Mouse (Mus musculus) CH12F3 (cell line): ENCODE measurements around the gene Micu1.
"Not testable (repeated sequence)": the region's sequence is repeated elsewhere in the genome, so short reads cannot be mapped to it uniquely, and the experiment has no call there.

Source experiments
- in situ Hi-C: fragments of 300-500 bp; cut with MboI; formaldehyde crosslinking; loops from 2 replicates; pipeline ENCODE4 v1.14.3; 2020; ENCODE audit warnings: low sequenced_read_pairs

Gene Micu1

DNA sequence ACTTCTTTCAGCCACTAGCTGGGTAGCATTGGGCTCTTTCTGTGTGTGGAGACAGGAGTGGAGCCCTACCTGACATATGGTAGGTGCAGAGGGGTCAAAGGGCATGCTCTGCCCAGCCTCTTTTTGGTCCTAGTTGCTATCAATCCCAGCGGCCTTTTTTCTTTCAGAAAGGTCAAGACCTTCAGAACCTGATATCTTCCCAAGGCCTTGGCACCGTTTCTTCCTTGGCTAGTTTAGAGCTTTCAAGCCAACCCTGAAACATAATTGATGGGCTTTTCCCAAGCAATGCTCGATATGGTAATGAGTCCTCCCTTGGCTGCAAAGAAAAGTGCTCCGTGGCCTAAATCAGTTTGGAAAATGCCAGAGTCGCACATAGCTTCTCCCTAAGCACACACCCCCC lies 140.8 kb downstream of the Micu1 start:
- in situ Hi-C loops, result no loop called here

DNA sequence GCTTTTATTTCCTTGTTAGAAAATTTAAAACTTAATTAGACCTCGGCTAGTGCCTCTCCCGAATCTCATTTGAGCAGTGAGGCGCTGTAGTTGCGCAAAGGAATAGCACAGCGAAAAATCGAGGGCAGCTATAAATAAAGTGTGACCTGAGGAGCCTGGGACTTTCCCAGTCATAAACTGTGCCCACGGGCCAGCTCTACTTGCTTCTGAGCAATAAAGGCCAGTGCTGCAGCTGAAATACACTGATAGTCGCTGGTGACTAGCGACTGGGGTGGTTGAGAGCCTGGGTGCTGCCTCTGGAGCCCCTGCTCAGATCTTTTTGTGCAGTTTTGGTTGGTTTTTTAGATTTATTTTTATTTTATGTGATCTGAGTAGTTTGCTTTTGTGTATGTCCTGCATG lies 142.4 kb downstream of the Micu1 start:
- in situ Hi-C loops, result no loop called here

DNA sequence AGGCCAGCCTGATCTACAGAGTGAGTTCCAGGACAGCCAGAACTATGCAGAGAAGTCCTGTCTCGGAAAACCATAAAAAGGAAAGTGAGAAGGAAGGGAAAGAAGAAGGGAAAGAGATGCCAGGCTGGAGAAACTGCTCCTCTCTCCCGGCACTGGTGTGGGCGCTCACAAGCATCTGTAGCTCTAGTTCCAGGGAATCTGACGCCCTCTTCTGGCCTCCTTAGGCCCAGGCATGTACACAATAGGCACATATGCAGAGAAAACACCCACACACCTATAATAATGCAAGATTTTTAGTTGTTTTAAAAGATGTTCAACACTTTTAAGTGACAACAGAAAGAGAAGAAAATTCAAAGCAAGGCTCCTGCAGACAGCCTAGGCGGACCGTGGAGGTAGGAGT lies 144.1 kb downstream of the Micu1 start:
- in situ Hi-C loops, result no loop called here

DNA sequence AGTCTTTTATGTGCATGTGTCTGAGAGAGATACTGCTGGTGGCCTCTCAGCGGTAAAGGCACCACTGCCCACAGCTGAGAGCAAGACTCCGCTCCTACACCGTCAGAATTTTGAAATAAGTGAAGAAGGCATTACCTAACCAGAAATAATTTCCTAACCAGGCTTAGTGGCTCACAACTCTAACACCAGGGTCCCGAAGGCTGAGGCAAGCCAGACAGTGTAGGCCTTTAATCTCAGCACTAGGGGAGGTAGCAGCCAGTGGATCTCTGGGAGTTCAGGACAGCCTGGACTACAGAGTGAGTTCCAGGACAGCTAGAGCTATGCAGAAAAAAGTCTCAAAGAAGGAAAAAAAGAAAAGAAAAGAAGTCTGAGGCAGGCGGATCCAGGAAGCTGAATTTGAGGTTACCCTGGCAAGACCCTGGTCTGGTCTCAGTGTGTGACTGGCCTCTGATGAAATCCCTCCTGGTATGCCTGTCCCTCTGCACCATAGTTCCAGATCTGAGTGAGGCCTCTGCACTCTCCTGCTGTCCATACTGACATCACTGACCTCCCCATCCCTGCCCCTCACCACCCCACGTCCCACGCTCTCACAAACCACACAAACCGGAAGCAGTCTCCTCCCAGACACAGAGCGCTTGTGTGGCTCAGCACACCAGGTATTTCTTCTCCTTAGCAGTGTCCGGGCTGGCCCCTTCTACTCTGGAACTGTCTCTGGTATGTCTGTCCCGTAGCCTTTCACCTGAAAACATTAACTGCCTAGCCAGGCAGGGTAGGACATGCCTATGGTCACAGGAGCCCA lies 146.0 kb downstream of the Micu1 start:
- in situ Hi-C loops, result no loop called here

DNA sequence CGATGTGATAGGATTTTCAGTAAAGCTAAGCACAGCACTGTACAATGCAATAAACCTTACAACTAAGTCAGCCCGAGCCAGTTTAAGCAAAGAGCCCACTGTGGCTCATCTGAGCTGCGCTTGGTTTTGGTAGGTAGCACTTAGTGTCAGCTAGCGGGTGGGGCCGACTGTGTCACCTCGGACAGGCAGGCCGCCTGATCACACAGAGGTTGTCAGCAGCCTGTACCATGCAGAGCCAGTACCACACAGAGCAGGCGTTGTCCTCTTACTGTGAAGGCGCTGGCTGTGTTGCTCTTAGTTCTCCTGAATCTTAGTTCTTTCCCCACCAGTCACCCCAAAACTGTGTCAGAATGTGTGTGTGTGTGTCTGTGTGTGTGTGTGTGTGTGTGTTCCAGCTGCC lies 146.7 kb downstream of the Micu1 start:
- in situ Hi-C loops, result no loop called here

DNA sequence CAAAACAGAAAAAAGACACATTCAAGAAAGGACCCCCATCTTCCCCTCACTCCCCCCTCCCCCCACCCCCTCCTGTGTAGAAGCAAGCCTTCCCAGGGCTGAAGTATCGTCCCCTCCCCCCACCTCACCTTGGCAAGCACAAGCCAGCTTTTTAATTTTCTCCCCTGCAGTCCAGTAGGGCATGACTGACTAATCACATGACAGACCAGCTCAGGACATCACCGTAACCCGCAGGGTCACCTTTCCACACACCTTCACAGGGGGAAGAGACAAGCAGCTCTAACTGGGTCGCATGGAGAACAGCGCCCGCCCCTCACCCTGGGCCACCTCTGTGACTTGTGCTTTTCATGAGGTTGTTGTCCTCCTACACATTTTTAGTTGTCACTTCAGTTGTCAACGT lies 147.1 kb downstream of the Micu1 start:
- in situ Hi-C loops, result no loop called here

DNA sequence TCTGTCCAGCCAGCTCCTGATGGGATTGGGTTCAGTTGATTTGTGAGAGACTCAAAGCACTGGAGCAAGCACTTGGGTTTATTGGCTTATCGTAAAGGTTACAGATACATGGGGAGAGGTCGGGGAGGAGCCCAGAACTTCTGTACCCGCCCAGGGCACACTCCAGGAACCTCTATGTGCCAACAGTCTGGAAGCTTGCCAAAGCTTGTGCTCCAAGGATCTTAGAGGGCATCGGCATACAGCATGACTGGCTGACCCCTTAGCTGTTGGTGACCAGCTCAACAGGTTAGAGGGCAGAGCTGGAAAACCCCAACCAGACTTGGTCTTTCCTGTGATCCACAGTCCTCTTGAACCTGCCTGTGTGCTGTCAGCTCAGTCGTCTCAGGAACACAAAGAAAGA lies 154.9 kb downstream of the Micu1 start:
- in situ Hi-C loops, result loop anchor here (25.0 kb wide), 1 partner anchor 695 kb away; no protein-coding TSS in a partner anchor

DNA sequence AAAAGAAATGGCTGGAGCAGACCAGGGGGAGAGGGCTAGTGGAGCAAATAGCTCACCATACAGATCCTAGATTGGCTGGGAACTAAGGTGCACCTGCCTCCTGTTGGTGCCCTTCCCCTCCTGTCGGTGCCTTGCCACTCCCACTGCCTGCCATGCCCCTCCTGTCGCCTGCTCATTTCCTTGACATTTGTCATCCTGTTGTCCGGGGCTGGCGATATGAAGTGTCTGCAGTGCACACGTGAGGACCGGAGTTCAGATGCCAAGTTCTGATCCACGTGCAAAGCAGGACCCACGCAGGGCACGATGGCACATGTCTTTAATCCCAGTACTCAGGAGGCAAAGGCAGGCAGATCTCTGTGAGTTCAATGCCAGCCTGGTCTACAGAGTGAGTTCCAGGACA lies 158.4 kb downstream of the Micu1 start:
- in situ Hi-C loops, result loop anchor here (10.0 to 25.0 kb wide), 2 partner anchors 546 to 698 kb away; no protein-coding TSS in a partner anchor

DNA sequence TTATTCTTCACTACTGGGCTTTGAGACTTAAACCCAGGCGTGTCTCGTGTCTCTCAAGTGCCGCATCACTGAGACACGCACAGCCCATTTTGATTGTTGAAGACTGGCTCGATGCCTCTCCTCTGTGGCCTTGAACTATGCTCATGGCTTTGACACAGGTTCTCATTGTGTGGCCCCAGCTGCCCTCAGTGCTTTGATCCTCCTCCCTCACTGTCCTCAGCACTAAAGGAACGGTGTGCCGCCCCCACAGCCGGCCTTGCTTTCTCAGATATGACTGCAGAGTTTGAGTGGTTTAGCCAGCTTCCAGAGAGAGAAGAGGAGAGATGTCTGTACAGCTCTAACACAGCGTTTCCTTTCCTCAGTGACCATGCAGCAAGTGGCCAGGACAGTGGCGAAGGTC lies 158.9 kb downstream of the Micu1 start:
- in situ Hi-C loops, result loop anchor here (10.0 to 25.0 kb wide), 2 partner anchors 546 to 699 kb away; no protein-coding TSS in a partner anchor

DNA sequence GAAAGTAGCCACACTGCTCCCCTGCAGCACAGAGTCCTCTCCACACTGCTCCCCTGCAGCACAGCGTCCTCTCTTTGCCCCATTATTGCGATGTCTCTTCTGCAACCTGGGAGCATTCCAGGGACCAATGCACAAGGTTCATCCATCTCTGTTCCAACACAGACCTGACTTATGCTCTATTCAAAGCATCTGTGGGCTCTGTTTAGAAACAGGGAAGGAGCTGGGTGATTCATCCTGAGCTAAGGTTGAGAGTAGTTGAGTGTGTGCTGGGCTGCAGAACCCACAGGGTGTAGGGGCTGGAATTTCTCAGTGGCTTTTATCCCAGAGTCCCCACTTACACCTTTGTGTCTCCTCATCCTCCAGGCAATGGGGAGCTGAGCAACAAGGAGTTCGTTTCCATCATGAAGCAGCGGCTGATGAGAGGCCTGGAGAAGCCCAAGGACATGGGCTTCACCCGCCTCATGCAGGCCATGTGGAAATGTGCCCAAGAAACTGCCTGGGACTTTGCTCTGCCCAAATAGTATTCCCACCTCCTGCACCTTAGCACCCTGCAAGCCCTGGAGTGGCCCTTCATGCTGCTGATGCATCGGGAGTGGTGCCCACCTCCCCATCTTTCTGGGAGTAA lies 160.7 kb downstream of the Micu1 start:
- in situ Hi-C loops, result loop anchor here (10.0 to 25.0 kb wide), 2 partner anchors 548 to 701 kb away; no protein-coding TSS in a partner anchor

DNA sequence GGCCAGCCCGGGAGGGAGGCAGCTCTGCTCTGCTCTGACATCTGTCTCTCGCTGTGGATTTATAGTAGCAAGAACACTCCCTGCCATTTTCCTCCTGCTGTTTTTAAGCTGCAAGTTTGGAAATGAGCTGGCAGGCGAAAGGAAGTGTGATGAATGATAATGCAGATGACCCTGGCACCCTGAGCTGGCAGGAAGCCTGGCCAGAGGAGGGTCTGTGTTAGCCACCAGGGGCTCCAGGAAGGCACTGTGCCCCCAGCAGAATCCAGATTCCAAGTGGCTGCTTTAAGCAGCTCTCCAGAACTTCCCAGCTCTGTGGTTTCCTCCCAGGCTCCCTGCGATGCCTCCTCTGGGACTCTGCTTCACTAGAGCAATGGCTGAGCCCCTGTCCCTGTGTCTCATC lies 161.3 kb downstream of the Micu1 start:
- in situ Hi-C loops, result loop anchor here (10.0 to 25.0 kb wide), 2 partner anchors 549 to 701 kb away; no protein-coding TSS in a partner anchor

DNA sequence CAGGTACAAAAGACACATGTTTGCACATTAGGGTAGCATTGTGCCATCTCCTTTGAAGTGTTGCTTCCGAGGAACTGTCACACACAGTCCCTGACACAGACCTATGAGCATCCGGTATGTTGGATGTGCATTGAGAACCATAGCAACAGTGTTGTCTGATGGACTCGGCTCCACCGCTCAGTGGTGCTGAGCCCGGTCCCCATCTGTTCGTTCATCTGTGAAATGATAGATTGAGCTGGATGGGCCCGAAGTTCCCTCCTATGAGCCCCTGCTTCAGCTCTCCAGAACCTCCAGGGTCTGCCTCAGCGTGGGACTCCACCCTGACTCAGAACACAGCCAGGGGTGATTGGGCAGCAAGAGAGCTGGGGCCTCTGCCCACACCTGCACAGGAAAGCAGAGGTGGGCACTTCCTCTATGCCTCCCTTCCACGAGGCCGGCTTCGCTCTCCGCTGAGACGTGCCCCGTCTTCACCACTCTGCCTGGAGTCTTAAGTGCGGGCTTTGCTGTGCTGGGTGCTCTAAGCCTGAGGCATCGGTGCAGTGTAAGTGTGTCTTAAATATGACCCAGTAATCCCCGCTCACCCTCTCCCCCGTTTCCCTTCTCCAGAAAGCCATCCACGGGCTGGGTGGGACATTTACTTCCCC lies 162.1 kb downstream of the Micu1 start:
- in situ Hi-C loops, result loop anchor here (10.0 to 25.0 kb wide), 2 partner anchors 550 to 702 kb away; no protein-coding TSS in a partner anchor

DNA sequence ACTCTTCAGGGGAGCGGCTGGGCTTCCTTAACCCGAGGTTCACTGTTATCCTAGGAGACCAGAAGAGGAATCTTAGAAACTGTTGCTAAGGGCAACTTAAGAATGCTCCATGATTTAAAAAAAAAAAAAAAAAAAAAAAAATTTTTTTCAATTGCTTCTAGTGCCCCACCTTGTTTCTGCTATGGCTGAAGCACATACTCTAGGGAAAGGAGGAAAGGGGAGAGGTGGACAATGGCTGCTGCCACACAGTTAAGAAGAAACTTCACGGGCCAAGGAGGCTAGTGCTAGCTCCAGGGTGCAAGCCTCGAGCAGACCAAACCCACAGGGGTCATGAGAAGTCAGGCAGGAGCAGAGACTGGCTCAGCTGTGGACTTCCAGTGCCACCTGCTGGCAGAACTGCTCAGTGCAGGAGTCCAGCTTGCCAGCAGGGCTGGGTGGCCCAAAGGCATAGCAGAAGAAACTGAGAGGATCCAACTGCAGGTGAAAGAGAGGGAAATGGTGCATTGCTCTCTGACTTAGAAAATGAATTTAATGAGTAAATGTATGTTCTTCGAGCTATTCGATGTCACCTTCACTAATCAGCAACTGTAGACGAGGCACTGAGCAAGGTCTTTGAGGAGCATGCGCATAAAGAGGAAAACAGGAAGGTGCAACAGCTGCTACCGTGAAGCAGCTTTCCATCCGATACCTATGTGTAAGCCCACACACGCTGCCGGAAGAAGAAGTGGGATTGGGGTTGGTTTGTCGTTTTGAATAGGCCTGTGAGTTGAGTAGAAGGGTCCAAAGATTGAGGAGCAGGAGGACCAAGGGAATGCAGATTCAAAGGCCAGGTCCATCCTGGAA lies 162.8 kb downstream of the Micu1 start:
- in situ Hi-C loops, result loop anchor here (10.0 to 25.0 kb wide), 2 partner anchors 550 to 703 kb away; no protein-coding TSS in a partner anchor

DNA sequence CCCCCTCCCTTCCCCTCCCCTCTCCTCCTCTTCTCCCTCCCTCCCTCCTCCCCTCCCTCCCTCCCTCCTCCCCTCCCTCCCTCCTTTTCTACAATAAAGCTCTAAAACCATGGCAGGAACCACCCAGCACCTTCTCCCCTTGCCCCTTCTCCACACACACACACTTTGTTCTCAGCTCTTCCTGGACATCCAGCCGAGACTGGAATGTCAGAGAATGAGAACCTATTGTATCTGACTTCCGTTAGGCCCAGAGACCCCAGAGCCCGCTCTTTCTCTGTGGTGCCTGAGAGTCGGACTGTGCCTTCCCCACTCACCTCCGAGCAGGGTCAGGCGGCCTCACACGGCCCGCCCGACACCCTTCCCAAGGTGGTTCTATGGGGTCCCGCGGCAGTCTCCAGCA lies 166.0 kb downstream of the Micu1 start:
- in situ Hi-C loops, result loop anchor here (10.0 to 25.0 kb wide), 2 partner anchors 553 to 706 kb away; no protein-coding TSS in a partner anchor

DNA sequence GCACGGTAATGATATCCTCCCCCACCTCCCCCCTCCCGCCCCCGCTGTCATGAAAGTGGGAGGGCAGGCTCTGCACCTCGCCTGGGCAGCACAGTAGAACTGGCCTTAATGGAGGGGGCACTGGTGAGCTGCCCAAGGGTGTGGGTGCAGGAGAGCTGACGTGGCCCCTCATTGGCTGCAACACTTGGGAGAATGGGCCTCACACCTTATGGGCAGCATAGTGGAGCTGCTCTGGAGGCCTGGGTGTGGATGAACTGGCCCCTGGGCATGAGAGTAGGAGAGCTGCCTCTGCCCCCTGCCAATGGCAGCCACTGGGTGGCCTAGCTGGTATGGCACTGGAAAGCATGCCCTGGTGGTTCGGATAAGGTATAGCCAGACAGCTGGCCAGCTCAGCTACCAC lies 167.8 kb downstream of the Micu1 start:
- in situ Hi-C loops, result loop anchor here (25.0 kb wide), 1 partner anchor 708 kb away; no protein-coding TSS in a partner anchor

DNA sequence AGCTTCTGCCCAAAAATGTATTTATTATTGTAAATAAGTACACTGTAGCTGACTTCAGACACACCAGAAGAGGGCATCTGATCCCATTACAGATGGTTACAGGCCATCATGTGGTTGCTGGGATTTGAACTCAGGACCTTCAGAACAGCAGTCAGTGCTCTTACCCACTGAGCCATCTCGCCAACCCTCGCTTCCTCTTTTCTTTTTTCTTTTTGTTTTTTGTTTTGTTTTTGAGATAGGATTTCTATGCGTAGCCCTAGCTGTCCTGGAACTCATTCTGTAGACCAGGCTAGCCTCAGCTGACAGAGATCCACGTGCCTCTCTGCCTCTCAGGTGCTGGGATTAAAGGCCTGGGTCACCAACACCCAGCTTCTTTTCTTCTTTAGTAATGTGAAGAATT lies 170.4 kb downstream of the Micu1 start:
- in situ Hi-C loops, result loop anchor here (25.0 kb wide), 1 partner anchor 710 kb away; no protein-coding TSS in a partner anchor

DNA sequence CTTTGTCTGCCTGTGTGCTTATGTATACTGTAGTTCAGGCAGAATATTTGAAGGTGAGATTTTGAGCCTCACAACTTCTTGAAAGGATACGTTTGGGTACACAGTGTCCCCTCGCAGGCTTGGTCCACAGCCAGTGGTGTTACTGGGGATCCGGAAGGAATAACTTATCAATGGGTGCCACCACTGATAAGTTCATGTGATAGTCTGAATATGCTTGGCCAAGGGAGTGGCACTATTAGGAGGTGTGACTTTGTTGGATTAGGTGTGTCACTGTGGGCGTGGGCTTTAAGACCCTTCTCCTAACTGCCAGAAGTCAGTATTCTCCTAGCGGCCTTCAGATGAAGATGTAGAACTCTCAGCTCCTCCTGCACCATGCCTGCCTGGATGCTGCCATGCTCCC lies 170.9 kb downstream of the Micu1 start:
- in situ Hi-C loops, result loop anchor here (25.0 kb wide), 1 partner anchor 711 kb away; no protein-coding TSS in a partner anchor

DNA sequence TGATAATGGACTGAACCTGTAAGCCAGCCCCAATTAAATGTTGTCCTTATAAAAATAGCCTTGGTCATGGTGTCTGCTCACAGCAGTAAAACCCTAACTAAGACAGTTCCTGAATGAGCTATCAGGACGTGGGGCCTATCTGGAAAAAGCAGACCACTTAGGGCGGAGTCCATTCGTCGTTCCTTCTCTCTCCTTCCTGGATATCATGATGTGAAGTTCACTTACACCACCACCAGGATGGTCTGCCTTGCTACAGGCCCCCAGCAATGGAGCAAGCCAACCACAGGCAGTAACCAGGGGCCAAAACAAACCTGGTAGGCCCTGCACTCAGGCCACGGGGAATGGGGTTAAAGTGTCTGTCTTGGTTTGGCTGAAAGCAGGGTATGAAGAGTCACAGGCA lies 171.3 kb downstream of the Micu1 start:
- in situ Hi-C loops, result loop anchor here (25.0 kb wide), 1 partner anchor 711 kb away; no protein-coding TSS in a partner anchor

DNA sequence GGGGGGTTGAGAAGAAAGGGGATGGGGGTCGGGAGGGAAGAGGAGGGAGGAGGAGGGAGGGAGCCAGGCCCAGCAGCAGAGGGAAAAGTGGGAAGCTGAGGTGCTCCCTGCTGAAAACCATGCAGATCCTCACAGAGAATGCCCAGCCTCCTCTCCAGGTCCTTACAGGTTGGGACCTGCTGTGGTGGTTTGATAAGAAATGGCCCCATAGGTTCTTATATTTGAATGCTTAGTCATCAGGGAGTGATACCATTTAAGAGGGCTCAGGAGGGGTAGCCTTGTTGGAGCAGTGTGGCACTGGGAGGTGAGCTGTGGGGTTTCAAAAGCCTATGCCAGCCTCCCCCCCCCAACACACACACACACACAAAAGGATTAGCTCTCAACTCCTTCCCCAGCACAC lies 173.1 kb downstream of the Micu1 start:
- in situ Hi-C loops, result no loop called here

DNA sequence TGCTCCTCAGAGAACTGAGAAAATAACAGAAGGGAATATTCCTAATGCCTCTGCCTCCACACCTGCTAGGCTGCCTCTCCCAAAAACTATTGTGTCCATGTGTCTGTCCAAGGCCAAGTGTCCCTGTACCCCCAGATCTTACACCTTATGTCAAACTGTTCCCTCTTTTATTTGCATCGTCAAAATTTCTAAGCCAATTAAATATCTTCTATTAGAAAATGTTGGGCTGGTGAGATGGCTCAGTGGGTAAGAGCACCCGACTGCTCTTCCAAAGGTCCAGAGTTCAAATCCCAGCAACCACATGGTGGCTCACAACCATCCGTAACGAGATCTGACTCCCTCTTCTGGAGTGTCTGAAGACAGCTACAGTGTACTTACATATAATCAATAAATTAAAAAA lies 174.4 kb downstream of the Micu1 start:
- in situ Hi-C loops, result not testable (repeated sequence)
